Mouse (Mus musculus) hindbrain, embryonic 14.5 days (tissue): ENCODE measurements around the gene Supt5. TPM values are rescaled to one million over a fixed set of nuclear protein-coding genes. Genes with fewer than 3 reads are reported as not detected.
A peak's percentile ranks its signal among the peaks of the same experiment; 100 is the strongest.

Source experiments
- ATAC-seq: fragments of 200-750 bp; cut with Nextera tagmentation; 2 replicates; pipeline ENCODE4 v1.8.0; 2017; ENCODE audit warnings: moderate number of reproducible peaks, mild to moderate bottlenecking, moderate TSS enrichment, moderate library complexity; ENCODE audit not compliant: low FRiP score
- DNase-seq: peaks from one replicate; pipeline ENCODE4 v3.0.0-alpha.2; 2015; ENCODE audit warnings: low spot score
- H3K27ac ChIP-seq: fragments of 300-500 bp; sonication (generic); 2 replicates; pipeline ENCODE4 v1.5.1; 2014; ENCODE audit warnings: mild to moderate bottlenecking, moderate library complexity
- H3K27me3 ChIP-seq: fragments of 300-500 bp; sonication (generic); 2 replicates; pipeline ENCODE4 v1.6.1; 2014; ENCODE audit warnings: mild to moderate bottlenecking, low read length, mixed read lengths; ENCODE audit not compliant: control insufficient read depth, insufficient read depth
- H3K36me3 ChIP-seq: fragments of 300-500 bp; sonication (generic); replicated peaks from 2 replicates; pipeline ENCODE4 v1.6.1; 2014; ENCODE audit not compliant: control insufficient read depth, insufficient read depth
- H3K4me1 ChIP-seq: fragments of 300-500 bp; sonication (generic); replicated peaks from 2 replicates; pipeline ENCODE4 v1.6.1; 2014; ENCODE audit warnings: antibody characterized with exemption, low read length, mixed read lengths; ENCODE audit not compliant: control insufficient read depth, insufficient read depth
- H3K4me2 ChIP-seq: fragments of 300-500 bp; sonication (generic); replicated peaks from 2 replicates; pipeline ENCODE4 v1.6.1; 2014; ENCODE audit warnings: mild to moderate bottlenecking, moderate library complexity
- H3K4me3 ChIP-seq: fragments of 300-500 bp; sonication (generic); replicated peaks from 2 replicates; pipeline ENCODE4 v1.5.1; 2014; ENCODE audit warnings: mild to moderate bottlenecking, low read length
- H3K9ac ChIP-seq: fragments of 300-500 bp; sonication (generic); 2 replicates; pipeline ENCODE4 v1.6.1; 2014
- H3K9me3 ChIP-seq: fragments of 300-500 bp; sonication (generic); 2 replicates; pipeline ENCODE4 v1.6.1; 2016; ENCODE audit warnings: low read length; ENCODE audit not compliant: control insufficient read depth
- WGBS: fragments of 180-500 bp; shearing (Covaris S2); extraction: QIAGEN DNeasy Blood & Tissue Kit; methylation state at CpG from one replicate; pipeline ENCODE4 v1.1.7; 2014; 5-methylcytosine and 5-hydroxymethylcytosine counted together
- polyA plus RNA-seq: library from polyadenylated mRNA; unstranded; fragments of >200 nt; fragmentation: Nextera tagmentation; extraction: Ambion mirVana; gene quantifications from 2 replicates; pipeline ENCODE4 v1.2.1, GENCODE M21; 2014

Supt5 gene
- polyA plus RNA-seq, 1 experiment from 2014 or later = 75.2 TPM

DNA sequence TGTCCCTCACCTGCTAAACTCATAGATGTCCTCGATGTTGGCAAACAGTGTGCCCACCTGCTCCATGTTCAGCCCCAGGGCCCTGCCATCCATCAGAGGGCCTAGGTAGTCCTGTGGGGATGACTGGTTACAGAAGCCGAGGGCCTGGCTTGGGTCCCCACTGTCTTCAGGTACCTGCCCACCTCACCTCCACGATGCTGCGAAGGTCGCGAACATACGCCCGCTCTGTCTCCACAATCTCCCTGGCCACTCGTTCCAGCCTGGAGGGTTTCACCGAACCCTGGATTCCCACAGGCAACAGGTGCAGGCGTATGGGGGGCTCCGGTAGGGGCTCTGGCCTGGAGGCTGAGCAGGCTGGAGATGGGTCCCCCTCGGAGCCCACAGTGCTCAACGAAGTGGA lies 31.5 kb upstream of the Supt5 start:
- H3K36me3 ChIP-seq = peaks cover 31% of the 10 kb centered on the region
- H3K4me3 ChIP-seq = peak overlapping the region; percentile 82
- no peaks in the 10 kb centered on the region for H3K9me3 ChIP-seq
- no peaks in the 10 kb centered on the region for H3K27me3 ChIP-seq
- 91% methylated on average over 14 of the region's 14 CpGs for WGBS
- no peak for ATAC-seq
- peaks cover 15% of the 10 kb centered on the region for H3K4me1 ChIP-seq
- no peak overlapping the region for H3K27ac ChIP-seq
- peak overlapping the region; percentile 98 for H3K4me2 ChIP-seq
- no peak for DNase-seq
- peak overlapping the region; percentile 84; the same call in 1 of the 2 replicates for H3K9ac ChIP-seq

DNA sequence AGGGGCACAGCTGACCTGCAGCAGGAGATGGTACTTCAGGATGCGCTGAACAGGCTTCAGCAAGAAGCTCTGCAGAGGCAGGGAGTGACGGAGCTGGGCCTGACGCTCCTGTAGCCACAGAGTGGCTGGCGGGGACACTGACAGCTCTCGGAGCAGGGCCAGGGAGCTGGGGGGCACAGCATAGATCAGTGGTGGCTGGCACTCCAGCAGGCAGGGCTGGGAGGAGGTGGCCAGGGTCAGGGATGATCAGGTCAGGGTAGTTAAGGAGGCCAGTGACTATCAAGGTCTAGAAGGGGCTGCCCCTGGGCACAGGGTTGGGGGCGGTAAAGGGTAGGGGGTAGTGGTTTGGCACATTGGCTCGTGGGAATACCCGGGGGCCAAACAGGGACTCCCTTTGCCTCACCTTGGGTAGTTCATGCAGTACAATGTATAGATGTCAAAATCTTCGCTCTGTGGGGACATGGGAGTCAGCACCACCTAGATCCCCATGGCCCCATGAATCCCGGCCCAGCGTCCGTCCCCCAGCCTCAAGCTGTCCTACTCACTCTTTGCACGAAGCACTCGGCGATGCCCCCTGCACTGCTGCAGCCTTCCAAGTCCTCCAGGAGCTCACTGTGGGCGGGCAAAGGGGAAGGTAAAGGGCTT lies 29.9 kb upstream of the Supt5 start:
- 89% methylated on average over 16 of the region's 16 CpGs for WGBS
- Histone ChIP-seq H3K36me3 (peaks cover 46% of the 10 kb centered on the region), H3K4me2 (no peak overlapping the region), H3K27ac (no peak overlapping the region), H3K4me3 (no peak overlapping the region), H3K9ac (0 out of 2 replicates have a peak overlapping the region, but pooled peaks have one; percentile 4), H3K9me3 (no peaks in the 10 kb centered on the region), H3K4me1 (peaks cover 15% of the 10 kb centered on the region), H3K27me3 (no peaks in the 10 kb centered on the region)
- DNase-seq = no peak
- ATAC-seq = no peak

DNA sequence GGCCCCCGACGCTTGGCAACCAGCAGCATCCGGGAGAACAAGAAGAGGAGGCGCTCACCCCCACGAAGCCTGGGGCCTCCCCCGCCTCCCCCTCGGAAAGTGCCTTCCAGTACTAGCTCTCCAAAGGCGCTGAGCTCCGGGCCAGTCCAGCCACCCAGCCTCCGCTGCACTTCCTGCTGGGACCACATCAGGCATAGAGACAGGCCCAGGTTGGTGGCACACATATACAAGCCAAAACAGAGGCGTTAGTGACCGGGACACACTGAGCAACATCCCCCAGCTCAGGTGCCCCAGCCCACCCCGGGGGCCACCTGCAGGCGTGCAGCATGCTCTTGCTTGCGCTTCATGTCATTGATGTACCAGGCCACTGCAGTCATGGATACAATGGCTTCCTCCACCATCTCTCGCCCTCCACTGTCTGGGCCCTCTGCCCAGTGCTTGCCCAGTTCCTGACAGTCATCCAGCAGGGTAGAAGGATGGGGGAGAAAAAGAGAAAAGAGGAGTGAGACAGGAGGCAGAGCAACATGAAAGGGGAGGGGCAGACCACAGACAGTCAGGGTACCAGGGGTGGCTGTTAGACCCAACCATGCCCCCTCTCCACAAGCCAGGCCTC lies 29.2 kb upstream of the Supt5 start:
- Histone ChIP-seq H3K27ac (no peak overlapping the region), H3K9ac (no peak overlapping the region), H3K9me3 (no peaks in the 10 kb centered on the region), H3K36me3 (peaks cover 48% of the 10 kb centered on the region), H3K4me1 (peaks cover 15% of the 10 kb centered on the region), H3K4me3 (no peak overlapping the region), H3K4me2 (no peak overlapping the region), H3K27me3 (no peaks in the 10 kb centered on the region)
- no peak for DNase-seq
- no peak for ATAC-seq
- 88% methylated on average over 16 of the region's 16 CpGs for WGBS

DNA sequence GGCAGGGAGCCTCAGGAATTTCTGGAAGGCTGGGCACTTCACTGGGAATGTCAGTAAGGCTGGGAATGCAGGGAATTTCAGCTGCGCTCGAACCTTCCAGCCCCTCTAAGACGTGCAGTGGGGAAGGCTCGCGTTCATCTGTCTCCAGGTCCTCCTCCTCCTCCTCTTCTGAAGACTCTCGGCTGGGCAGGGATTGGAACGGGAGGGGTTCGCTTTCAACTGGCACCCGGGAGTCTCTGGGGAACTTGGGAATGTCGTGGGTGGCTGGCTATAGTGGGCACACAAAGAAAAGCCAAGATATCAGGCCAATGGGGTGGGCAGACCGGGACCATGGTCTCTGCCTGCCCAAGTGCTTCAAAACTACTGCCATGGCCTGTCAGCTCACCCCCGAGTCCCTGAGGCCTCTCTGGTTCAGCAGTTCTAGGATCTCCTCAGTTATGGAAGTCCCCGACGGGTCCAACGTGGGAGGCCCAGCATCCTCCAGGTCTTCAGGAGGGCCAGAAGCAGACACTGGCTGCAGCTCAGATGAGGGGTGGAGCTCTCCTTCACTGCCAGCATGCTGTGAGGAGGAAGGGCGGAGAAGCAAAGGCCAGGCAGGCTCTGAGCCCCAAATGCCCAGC lies 24.0 kb upstream of the Supt5 start:
- ATAC-seq (no peak), DNase-seq (no peak)
- no peak overlapping the region for H3K27ac ChIP-seq
- no peak overlapping the region for H3K9ac ChIP-seq
- no peak overlapping the region for H3K4me2 ChIP-seq
- 88% methylated on average over 16 of the region's 16 CpGs for WGBS
- no peaks in the 10 kb centered on the region for H3K9me3 ChIP-seq
- peaks cover 73% of the 10 kb centered on the region for H3K36me3 ChIP-seq
- no peaks in the 10 kb centered on the region for H3K27me3 ChIP-seq
- no peaks in the 10 kb centered on the region for H3K4me1 ChIP-seq
- no peak overlapping the region for H3K4me3 ChIP-seq

DNA sequence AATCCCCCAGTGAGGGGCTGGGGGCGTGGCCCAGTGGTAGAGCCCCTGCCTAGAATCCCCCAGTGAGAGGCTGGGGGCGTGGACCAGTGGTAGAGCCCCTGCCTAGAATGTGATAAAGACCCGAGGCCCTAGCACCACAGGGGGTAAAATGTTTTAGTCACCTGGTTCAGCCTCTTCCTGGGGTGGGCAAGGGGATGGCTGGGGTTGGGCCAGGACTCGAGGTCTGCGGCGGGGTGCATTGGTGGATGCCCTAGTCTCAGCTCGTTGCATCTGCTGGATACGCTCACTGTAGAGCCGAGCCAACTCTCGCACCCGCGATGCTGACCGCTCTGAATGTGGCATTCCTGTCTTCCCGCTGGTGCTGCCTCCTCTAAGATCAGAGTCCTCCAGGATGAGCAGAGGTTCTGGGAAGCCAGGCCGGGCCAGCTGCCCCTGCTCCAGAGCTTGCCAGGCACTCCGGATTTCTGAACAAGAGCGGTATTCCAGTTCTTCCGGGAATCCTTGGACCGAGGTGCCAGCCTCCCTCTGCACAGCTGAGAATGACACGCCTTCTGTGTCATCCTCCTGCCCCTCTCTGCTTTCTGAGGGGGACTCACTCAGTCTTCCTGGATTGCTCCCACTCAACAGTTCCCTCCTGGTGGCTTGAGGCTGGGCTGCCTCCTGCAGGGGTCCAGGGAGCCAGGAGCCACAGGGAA lies 23.2 kb upstream of the Supt5 start:
- DNase-seq = no peak
- Histone ChIP-seq H3K4me2 (no peak overlapping the region), H3K27me3 (no peaks in the 10 kb centered on the region), H3K9me3 (no peaks in the 10 kb centered on the region), H3K36me3 (peaks cover 65% of the 10 kb centered on the region), H3K4me1 (no peaks in the 10 kb centered on the region), H3K27ac (no peak overlapping the region), H3K4me3 (no peak overlapping the region), H3K9ac (no peak overlapping the region)
- WGBS = 96% methylated on average over 20 of the region's 20 CpGs
- no peak for ATAC-seq

DNA sequence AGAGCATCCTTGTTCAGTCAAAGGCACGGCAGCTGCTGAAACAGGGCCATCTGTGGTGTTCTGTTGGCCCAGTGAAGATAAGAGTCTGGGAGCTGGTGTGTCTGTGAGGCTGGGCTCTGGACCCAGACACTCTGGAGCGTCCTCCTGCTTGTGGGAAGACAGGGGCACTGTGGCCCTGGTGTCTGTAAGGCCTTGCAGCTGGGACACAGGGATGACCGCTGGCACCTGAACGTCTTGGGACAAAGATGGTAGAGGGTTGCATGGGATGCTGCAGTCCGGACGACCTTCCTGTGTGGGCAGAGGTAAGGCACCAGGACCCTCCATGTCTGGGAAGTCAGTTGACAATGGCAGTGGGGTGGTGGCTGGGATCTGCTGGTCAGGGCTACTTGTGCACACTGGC lies 21.7 kb upstream of the Supt5 start:
- Histone ChIP-seq H3K9me3 (no peaks in the 10 kb centered on the region), H3K27me3 (no peaks in the 10 kb centered on the region), H3K4me1 (no peaks in the 10 kb centered on the region), H3K27ac (no peak overlapping the region), H3K36me3 (peaks cover 53% of the 10 kb centered on the region), H3K9ac (no peak overlapping the region), H3K4me3 (no peak overlapping the region), H3K4me2 (no peak overlapping the region)
- no peak for ATAC-seq
- WGBS = 95% methylated on average over 6 of the region's 6 CpGs
- no peak for DNase-seq

DNA sequence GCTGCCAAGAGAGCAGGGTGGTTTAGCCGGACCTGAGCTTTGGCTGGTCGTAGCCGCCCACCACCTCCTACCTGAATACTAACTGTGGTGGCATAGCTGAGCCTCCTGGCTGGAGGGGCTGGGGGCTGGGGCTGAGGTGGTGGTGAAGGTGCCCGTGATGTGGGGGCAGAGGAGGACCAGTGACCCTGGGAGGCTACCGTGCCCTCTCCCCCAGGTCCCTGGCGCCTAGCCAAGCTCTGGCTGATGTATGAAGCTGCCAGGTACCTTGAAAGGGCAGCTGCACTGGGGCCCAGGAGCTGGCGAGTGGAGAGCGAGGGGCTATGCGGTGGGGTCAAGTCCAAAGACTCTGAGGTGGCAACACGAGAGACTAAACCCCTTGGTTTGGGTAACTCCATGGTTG lies 21.3 kb upstream of the Supt5 start:
- Histone ChIP-seq H3K4me3 (no peak overlapping the region), H3K4me2 (no peak overlapping the region), H3K4me1 (no peaks in the 10 kb centered on the region), H3K9me3 (no peaks in the 10 kb centered on the region), H3K36me3 (peaks cover 53% of the 10 kb centered on the region), H3K9ac (no peak overlapping the region), H3K27ac (no peak overlapping the region), H3K27me3 (no peaks in the 10 kb centered on the region)
- ATAC-seq = no peak
- no peak for DNase-seq
- WGBS = 94% methylated on average over 10 of the region's 10 CpGs

DNA sequence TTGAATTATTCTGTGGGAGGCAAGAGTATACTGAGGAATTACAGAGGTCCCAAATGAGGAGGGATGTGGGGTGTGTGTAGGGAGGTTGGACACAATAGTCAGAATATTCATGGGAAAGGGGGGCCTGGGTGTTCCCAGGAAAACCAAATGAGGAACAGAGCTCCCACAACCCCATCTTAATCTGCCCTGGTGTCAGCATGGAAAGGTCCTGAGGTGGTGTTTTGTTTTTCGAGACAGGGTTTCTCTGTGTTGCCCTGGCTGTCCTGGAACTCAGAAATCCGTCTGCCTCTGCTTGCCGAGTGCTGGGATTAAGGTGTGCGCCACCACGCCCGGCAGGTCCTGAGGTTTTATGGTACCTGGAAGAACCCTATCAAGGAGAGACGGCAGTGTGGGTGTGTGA lies 19.9 kb upstream of the Supt5 start:
- Histone ChIP-seq H3K27me3 (no peaks in the 10 kb centered on the region), H3K9ac (peak overlapping the region; percentile 24; the same call in 1 of the 2 replicates), H3K4me1 (no peaks in the 10 kb centered on the region), H3K4me3 (no peak overlapping the region), H3K36me3 (peaks cover 54% of the 10 kb centered on the region), H3K4me2 (no peak overlapping the region), H3K27ac (0 out of 2 replicates have a peak overlapping the region, but pooled peaks have one; percentile 67), H3K9me3 (no peaks in the 10 kb centered on the region)
- ATAC-seq = no peak
- DNase-seq = no peak
- WGBS = 66% methylated on average over 7 of the region's 7 CpGs

DNA sequence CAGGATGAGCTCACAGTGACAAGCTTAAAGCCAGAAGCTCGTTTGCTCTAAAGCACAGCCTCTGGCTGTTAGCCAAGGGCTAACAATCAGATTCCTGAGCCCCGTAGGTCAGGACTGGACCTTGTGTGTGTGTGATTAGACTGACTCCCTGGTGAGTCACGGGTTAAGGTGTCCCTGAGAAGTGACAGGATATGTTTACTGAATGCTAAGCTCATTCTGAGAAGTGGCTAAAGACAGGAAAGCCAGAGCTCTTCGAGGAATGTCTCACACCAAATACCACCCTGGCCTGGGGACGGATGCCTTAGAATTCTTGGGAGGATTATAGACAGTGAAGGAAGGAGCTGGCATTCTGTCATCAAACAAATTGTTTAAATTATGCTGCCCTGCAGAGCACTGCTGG lies 19.4 kb upstream of the Supt5 start:
- Histone ChIP-seq H3K9ac (peak overlapping the region; percentile 24; the same call in 1 of the 2 replicates), H3K4me3 (no peak overlapping the region), H3K27me3 (no peaks in the 10 kb centered on the region), H3K4me2 (no peak overlapping the region), H3K36me3 (peaks cover 59% of the 10 kb centered on the region), H3K27ac (peak overlapping the region; percentile 67; the same call in 1 of the 2 replicates), H3K4me1 (no peaks in the 10 kb centered on the region), H3K9me3 (no peaks in the 10 kb centered on the region)
- 14% methylated on average over 5 of the region's 5 CpGs for WGBS
- DNase-seq = no peak
- no peak for ATAC-seq
